Mouse (Mus musculus) c-Kit-positive CD71-negative TER-119-negative erythroid progenitor cells, embryonic 14.5 days (primary cell): ENCODE measurements around the gene Ppard.

Experiments
- DNase-seq: peaks from one replicate; pipeline ENCODE4 v3.0.0-alpha.2; 2013; ENCODE audit warnings: low read depth

The Ppard gene

DNA sequence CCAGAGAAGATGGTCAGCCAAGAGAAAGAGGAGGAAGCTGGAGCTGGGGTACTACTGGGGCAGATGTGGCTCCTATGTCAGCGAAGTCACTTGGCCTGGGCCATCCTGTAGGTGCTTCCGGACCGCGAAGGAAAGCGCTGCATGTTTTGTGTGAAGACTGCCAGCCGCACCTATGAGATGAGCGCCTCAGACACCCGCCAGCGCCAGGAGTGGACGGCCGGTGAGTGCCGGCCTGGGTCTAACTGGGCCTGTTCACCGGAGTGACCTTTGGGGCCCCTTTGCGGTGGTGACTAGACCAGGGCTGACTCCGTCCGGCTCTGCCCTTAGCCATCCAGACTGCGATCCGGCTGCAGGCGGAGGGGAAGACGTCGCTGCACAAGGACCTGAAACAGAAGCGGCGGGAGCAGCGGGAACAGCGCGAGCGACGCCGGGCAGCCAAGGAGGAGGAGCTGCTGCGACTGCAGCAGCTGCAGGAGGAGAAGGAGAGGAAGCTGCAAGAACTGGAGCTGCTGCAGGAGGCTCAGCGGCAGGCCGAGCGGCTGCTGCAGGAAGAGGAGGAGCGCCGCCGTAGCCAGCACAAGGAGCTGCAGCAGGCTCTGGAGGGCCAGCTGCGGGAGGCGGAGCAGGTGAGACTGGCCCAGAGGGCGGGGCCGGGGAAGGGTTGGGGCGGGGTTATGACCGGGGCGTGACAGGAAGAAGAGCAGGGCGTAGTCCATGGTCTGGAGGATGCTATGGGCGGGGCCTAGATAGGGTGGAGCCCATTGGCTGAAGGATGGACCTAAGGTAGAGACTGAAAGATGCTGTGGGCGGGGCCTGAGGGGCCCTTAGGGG lies 8.7 kb upstream of the Ppard start:
- peak; percentile 89 for DNase-seq

DNA sequence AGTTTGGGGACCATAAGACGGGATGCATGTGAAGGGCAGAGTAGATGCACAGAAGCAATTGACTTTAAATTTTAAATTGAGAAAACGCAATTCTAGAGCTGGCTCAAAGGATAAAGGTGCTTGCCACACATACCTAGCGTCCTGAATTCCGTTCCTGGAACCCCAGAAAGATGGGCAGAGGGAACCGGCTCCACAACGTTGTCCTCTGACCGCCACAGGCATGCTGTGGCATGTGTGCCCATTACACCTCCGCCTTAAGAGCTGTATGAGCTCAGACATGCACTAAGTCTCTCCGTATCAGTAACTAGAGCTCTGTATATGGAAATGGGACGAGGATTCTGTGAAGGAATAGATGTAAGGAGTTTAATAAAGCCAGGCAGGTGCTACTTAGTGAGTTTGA lies 7.9 kb upstream of the Ppard start:
- no peak for DNase-seq

DNA sequence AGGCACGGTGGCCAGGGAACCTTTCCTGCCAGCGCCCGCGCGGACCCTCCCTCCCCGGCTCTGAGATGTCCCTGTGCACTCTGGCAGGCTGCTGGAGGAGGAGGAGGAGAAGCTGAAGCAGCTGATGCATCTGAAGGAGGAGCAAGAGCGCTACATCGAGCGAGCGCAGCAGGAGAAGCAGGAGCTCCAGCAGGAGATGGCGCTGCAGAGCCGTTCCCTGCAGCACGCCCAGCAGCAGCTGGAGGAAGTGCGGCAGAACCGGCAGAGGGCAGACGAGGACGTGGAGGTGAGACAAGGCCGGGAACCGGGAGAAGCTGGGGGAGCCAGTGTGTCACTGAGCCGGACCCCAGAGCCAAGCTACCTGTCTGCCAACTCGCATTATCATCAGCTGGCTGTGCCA lies 6.5 kb upstream of the Ppard start:
- peak; percentile 63 for DNase-seq

DNA sequence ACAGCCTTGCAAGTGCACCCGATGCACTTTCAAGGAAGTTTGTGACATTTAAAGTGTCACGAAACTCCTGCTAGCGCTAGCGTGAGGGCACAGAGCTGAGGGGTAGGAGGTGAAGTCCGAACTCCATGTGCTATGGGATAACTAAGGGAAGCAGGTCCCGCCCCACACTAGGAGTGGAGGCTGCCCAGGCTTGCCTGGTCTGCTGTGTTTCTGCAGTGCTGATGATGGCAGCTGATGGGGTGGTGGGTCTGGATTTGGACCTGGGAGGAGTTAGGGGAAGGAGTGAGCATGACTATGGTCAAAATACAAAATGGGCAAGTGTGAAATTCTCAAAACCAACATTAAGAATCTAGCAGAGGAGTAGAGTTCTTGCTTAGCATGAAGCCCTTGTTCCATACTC lies 2.0 kb upstream of the Ppard start:
- no peak for DNase-seq

DNA sequence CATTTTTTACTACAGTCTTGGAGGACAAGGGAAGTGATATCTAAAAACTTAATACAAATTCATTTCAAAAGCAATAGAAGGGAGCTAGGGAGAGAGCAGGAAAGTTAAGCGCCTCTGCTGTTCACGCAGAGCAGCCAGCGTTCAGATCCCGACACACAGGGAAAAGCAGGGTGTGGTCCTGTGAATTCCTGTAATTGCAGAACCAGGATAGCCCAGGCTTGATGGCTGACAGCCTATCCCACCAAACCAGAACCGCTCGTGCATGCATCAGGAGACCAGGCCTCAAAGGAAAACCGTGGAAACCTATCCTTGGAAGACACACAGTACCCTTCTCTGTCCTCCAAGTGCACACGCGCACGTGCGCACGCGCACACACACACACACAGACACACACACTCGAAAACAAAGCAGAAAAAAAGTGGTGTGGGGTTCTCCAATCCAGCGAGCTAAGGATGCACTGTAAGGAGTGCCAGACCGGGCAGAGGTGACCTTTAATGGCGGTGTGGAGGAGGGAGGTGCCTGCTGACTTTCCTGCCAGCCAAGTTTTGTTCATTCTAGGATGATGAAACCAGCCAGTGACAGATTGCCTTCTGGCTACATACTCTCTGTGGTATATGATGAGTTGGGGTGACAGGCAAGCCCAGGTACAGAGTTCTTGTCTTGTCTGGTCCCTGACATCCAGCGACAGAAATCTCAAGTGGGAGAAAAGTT lies 1.3 kb upstream of the Ppard start:
- no peak for DNase-seq

DNA sequence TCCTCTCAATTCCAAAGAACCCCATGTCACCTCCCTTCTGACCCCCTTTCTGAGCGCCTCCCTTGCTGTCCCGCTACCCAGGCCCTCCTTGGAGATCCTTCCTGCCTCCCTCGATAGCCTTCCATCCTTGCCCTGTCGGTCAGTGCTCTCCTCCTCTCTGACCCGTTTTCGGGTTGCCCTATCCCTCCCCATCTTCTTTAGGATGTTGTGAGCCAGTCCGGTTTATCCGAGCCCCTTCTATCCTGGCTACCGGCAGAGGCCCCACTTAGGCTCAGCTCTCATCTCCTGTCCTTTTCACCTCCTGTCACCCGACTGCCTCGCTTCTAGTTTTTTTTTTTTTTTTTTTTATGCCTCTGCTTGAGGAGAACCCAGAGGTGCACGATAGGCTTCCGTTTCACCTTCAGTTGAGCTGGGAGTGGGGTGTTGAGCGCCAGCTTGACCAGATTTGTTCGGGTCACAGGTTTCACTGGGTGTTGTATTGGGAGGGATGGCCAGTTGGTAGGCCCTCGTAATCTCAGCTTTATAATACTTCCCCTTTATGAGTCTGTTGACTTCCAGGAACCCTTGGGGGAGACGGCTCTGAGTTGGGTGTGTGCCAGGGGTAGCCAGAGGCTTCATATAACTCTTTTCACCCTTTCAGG lies 711 bp downstream of the Ppard start:
- DNase-seq: peak; percentile 41

DNA sequence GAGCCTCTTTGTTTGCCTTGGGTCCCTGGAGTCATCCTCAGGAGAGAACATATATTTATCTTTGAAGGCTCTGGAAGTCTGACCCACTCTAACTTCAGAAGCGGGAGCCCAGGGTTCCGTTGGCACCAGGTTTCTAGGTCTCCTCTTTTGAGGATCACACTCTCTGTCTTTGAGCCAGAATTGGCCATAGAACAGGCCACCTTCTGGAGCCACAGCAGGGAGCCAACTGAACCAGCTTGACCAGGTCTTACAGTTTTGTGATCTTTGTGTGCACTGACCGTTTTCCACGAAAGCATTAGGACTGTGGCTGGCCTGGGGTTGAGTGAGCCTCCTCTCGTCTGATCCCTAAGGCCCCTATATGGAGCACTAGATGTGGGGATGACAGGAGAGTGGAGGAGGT lies 2.1 kb downstream of the Ppard start:
- DNase-seq: no peak

DNA sequence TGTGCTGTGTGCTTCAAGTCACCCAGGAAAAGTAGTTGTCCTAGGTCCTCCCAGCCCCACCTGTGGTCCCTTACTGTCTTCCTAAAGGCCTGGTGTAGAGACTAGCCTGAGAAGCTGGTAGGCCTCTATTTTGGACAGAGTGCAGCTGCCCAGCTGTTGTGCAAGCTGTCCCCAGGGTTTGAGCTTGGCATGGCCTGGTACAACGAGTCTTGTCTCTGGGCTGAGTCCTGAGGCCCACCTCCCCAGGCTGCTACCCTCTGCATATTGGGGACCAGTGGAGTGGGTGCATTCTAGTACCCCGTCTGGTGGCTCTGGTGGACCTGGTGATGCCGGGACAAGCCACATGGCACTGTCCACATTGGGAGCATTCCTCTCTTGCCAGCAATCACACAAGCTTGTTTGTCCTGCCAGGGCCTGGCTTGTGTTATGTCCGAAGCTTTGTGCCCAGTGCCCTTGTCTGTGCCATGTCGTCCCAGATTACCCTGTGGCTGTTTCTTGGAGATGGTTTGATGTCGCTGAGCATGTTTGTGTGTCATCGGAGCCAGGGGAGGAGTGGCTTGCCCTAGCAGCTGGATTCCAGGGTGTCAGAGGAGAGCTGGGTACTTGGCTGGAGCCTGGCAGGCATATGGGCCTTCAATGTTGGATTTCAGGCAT lies 3.6 kb downstream of the Ppard start:
- DNase-seq: no peak

DNA sequence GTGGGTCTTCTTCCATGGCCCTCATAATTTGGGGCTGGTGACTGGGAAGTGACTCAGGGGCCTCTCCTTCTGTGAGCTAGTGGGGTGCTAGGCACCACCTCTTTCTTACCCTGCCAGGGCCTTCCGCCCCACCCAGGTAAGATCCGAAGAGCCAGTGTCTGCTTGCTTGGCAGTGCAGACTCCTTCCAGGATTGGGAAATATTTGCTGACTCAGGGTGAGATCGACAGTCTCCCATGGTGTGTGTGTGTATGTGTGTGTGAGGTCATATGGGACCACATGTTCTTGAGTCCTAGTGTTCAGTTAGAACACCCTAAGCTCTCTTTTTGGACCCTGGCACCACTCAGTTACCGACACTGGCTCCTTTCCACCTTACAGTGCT lies 4.1 kb downstream of the Ppard start:
- DNase-seq: no peak

DNA sequence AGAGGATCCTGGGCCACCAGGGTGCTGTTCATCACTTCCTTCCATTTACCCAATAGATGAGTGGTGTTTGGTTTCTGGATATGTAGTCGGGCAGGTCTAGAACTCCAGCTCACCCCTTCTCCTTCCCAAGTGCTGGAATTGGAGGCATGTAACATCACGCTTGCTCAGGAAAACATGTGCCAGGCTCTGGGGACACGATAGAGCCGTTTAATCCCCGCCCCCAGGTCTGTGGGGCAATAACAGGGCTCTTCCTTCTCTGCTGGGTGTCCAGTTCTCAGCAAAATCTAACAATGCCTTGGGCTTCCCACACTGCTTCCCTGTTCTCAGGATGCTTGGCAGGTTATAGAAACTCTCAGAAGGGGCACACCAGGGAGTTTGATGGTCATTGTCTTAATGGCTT lies 4.9 kb downstream of the Ppard start:
- no peak for DNase-seq

DNA sequence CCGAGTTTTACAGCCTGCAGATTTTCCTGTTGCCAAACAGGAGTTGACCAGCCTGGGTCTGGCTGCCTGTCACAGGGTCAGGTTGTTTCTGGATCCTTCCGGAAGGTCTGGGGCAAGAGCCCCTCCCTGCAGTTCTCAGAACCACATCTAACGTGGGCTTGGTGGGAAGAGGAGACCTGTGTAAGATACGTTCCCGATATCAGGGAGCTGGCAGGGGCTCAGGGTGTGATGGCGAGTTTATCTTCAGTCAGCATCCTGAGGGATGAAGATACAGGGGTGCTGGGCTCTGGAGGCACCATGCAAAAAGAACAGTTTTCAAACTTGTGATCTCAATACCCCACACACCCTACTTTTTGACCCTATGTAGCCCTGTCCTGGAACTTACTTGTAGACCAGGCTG lies 5.4 kb downstream of the Ppard start:
- no peak for DNase-seq

DNA sequence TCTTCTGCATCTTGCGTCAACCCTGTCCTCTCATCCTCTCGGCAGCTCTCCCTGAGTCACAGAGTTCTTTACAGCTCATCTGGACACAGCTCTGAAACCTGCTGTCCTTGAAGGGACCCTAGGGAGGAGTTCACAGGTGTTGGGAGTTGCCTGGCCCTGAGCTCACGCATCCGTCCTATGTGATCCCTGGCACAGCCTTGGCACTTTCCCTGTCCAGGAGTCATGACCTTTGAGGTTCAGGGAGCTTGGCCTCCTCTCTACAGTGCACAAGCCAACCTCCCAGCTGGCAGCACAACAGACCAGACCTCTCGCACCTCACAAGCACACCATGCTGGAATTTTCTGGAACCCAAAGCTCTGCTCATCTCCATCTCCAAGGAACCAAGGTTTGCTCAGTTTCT lies 8.3 kb downstream of the Ppard start:
- DNase-seq: no peak

DNA sequence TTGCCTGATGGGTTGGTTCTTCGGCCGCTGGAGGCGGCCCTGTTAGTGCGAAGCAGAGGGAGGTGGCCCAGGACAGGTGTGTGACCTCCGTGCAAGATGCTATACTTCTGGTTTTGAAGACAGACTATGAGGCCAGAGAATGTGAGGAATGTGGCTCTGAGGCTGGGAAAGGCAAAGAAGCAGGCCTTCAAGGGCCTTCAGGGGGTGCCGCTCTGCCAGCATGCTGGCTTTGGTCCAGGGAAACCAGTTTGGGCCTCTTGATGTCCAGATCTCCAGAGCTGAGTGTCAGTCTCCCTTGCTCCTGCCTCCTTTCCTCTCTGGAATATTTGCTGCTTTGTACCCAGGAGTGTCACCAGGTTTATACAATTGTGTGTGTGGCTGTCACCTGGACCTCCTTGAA lies 9.8 kb downstream of the Ppard start:
- no peak for DNase-seq

DNA sequence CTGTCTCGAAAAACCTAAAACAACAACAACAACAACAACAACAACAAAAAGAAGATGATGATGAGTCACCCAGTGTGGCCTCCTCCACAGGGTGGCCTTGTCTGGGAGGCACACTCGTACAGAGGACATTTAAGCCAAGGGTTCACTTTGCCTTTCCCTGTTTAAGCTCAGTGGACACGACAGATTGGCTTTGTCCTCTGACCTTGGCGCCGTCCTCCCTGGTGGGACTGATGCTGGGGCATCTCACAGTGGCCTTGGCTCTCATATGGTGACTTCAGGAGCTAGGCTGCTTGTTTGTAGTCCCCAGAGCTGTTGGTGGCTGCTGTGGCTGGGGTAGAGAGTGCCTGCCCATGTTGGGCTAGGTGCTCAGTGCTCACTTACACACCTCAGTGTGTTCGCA lies 11.7 kb downstream of the Ppard start:
- no peak for DNase-seq

DNA sequence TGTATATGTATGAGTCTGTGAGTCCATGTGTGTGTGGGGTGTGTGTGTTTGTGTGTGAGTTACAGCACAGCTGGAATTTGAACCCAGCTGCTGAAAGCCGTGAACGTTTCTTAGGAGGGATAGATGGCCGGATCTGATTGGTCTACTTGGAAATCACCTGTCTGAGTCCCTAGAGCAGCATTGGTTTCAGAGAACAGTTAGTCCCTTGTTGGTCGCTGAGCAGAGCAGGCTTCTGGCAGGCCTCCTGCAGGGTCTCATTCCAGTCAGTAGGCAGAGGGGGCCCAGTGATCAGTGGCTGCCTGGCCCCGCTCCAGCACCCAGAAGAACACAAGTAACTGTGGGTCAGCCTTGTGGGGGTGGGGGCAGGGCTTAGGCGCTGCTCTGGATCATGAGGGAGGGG lies 12.2 kb downstream of the Ppard start:
- DNase-seq: no peak

DNA sequence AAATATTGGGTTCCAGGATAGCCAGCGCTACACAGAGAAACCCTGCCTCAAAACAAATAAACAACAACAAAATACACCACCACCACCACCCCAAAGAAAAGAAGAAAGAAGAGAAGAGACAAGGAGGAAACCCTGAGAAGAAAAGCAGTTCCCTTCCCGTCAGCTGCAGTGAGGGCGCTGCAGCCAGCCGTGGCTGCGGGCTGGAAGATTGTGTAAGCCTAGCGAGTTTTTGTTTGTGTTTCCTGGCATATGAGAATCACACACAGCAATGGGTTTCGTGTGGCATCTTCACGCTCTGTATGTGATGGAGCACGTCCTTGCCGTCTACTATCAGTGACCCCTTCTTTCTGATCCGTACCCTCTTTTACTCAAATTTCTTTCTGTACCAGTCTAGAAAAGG lies 14.1 kb downstream of the Ppard start:
- DNase-seq: no peak

DNA sequence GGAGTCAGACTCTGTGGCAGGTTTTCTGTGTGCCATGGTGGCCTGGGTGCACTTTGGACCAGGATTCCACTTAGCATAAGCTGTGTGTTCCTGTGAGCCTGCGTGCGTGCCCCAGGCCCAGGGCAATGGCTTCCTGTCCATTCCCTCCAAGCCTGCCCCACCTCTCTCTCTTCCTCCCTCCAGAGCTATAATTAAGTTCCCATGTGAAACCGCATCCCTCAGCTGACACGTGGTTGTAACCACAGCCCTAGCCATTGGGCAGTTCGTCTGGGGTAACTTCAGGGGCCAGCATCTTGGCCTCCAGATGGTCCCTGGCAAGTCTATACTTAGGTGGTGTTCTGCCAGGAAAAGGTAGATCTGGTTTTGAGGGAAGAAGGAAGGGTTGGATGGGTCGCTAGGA lies 15.1 kb downstream of the Ppard start:
- peak; percentile 49 for DNase-seq

DNA sequence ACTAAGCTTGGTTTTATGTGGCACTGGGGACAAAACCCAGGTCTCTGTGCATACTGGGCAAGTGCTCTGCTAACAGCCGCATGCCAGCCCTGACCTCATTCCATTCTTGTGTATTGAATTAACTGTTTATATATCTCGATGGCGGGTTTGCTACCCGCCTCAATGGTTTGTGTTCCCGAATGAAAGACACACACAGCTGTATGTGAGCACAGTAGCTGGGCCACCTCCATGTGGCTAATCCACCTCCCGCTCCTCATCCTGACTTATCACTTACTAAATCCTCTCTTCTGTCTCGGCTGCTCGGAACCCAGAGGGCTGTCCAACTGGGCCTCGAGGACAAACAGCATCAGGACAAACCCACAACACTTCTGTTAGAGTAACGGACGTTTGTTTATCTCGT lies 16.6 kb downstream of the Ppard start:
- DNase-seq: no peak

DNA sequence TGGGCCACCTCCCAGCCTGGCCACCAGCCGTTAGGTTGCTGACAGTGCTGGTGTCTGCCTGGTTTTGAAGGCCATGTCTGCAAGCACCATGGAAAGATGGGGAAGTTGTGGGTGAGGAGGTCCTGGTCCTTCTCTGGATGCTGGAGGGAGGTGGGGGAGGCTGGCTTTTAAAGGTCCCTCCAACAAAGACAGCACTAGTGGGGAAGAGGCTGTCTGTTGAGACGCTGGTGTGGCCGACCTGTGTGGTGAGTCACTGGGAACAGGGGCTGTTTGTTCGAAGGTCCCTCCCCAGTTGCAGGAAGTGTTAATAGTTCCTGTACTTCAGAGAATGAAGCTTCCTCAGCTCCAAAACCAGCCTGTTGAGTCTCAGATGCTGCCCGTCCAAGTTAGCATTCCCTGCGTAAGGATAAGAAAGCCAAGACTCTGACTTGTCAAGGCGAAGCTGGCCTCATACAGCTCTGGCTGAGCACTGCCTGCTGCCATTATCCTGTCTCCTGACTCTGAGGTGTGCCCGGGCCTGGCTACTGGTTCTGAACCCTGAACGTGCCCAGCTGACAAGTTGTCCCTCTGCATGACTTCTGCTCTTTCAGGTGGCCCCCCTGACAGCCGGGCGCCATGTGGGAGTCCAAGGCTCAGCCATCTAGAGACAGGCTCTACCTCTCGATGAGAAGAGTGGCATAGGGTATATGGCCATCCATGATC lies 19.2 kb downstream of the Ppard start:
- no peak for DNase-seq

DNA sequence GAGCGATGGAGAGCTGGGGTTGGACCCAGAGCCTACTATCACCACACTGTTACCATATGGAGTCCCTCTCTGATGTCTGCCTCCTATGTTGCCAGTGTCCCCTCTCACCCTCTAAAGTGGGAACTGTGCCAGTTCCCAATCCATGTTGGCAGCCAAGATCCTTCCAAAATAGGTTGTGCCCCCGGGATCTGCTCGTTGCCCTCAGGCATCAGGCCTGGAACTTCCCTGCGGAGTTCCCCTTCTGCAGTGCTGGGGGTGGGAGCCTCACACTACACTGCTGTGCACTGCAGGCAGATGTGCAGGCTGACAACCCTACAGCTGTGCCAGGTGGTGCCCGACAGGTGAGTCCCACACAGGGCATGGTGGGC lies 19.8 kb downstream of the Ppard start:
- DNase-seq: no peak

DNA sequence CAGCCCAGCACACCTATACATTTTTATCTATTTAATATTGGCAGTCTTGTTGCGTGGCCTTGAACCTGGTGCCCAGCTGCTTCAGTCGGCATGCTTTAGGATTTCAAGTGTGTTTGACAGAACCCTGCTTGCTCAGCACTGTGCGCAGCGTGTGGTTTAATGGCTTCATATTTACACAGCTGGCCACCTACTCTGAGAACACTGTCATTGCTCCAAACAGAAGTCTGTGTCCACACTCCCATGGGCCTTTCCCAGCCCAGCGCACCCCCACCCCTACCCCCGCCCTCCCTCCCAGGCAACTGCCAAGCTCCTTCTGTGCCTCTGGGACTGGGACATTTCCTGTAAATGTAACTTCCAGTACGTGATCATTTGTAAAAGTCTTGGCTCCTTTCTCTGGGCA lies 20.7 kb downstream of the Ppard start:
- DNase-seq: no peak

DNA sequence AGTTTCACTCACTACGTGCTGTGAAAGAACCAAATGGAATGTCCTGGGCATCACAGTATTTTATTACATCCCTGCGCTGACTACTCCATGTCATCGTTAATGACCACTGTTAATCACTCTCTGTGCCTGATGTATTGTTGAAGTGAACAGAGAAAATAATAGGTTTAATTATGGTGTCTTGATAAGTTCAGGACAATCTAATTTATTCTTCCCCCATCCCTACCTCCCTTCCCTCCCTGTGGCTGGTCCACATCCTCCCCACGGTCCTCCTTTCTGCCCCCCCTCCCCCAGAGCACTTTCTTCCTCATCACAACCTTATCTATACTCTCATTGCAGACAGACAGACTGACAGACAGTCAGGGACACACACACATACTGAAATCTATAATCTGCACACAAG lies 22.3 kb downstream of the Ppard start:
- DNase-seq: no peak
